Mouse (Mus musculus) common myeloid progenitor, adult 5-6 weeks (primary cell): ENCODE results near the gene Triobp. TPM values are rescaled to one million over a fixed set of nuclear protein-coding genes. Genes with fewer than 3 reads are reported as not detected.

Experiments used
- ATAC-seq: replicated peaks from 2 replicates; pipeline ENCODE4 v1.8.0; 2016; ENCODE audit warnings: low read depth, mild to moderate bottlenecking, moderate TSS enrichment, inconsistent platforms; ENCODE audit not compliant: poor library complexity, severe bottlenecking
- total RNA-seq: library from RNA; stranded (forward); fragments of 200-1000, 187-1606 nt; gene quantifications from 2 replicates; pipeline ENCODE4 v1.2.3, GENCODE M21; 2017

The Triobp gene
- total RNA-seq, 1 experiment from 2014 or later: 25.0 TPM

DNA sequence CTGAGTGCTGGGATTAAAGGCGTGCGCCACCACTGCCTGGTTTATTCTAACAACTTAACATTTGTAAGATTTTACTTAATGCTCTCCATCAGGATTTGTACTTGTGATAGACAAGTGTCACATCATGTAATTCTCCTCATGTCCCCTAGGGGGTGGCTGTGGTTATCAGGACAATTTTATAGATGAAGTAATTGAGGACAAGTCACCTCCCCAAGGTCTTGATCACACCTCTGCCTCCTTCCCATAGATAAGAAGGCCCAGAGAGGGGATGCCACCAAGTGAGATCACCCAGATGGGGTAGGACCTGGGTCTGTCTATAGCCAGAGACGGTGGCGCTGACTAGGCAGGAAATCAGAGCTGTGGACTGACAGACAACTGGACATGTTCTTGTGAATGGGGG lies 8.8 kb downstream of the Triobp start:
- no peak for ATAC-seq

DNA sequence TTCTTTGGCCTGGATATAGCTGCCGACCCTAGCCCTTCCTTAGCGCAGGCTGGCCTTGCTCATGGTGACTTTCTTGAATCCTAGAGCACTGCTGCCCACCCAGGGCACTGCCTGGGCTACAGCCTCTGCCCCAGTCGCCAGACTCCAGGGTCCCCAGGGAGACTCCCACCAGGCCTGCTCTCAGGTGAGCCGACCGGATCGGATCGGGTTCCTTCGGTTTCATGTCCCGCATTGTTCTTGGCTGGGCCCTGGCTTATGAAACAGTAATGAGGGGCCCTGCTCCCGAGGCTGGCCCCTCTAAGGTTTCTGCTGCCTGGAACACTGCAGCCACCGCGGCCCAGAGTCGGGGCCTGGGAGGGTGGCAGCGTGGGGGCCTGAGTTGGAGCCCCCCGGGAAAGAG lies 9.5 kb downstream of the Triobp start:
- no peak for ATAC-seq

GRCm38 (mm10) chr15:78959537-78959936 lies 12.0 kb downstream of the Triobp start:
- no peak for ATAC-seq

DNA sequence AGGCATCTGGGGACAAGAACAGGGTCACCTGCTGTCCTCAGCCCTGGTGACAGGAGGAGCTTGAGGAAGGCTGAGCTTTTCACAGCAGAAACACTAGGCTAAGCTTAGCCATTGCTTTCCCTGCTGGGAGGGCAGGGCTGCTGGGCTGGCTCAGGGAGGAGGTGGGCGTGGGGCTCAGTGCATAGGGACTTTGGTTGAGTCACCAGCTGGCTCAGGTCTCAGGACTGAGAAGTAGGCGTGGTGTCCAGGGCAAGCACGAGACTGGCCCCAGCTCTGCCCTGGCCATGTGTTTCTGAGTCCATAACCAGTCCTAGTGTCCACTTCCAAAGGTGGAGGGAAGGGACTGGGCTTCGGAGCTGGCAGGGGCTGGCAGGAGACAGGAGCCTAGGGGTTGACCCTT lies 12.6 kb downstream of the Triobp start:
- ATAC-seq: no peak

- ATAC-seq: peak; percentile 91
Observed at GRCm38 (mm10) chr15:78962885-78963284, 15.4 kb downstream of the Triobp start.

DNA sequence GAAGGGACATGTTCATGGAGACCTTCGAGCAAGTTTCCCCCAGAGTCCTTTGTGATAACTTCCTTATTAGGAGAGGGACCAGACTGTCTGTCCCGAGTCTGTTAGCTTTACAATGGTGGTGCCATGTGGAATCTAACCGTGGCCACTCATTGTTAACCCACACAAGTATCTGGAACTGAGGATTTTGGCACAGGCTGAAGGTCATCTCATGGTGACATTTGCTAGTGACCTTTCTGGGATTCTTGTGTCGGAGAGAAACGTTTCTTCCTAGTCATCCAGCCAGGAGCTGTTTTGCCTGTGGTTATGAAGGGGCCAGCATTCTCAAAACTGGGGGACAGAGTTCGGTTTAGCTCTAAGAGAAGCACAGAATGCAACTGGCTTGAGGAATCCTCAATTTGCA lies 24.1 kb downstream of the Triobp start:
- ATAC-seq: no peak

- no peak for ATAC-seq
Observed at GRCm38 (mm10) chr15:78973950-78974349, 26.4 kb downstream of the Triobp start.

DNA sequence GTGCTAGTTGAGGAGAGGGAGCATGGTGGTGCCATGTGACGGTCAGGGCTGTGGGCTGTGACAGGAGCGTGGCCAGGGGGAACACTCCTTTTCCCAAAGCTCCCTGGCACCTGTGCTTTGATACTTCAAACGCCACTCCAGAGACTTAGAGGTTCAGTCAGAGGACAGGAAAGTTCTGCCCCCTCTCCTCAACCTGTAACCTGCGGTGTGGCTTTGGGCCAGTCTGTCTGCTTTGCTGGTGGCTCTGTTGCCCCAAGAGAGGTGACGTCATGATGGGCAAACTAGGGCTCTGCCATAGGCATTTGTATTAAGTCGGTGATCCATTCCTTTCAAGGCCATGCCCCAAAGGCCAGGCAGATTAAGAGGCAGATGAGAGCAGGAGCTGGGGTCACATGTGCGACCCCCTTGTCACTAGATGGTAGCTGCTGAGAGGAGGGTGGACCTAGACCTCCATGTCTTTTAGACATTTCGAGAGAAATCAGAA lies 30.2 kb downstream of the Triobp start:
- no peak for ATAC-seq

DNA sequence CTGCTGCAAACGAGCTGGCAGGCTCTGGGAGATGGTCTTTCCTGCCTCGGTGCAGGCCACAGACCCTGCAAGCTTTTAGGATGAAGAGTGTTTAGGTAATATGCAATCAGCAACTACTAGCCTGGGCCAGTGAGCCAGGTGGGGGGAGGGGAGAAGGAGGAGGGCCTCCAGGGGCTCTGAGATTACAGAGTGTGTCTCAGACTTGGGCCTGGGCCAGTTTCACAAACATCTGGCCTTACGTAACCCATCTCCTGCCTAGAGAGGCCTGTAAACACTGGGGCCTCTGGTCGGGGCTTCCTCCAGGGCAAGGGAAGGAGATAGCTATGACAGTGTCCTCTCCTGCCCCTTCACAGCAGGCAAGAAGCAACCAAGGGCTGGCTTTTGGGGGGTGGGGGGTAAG lies 31.4 kb downstream of the Triobp start:
- peak; percentile 40 for ATAC-seq

DNA sequence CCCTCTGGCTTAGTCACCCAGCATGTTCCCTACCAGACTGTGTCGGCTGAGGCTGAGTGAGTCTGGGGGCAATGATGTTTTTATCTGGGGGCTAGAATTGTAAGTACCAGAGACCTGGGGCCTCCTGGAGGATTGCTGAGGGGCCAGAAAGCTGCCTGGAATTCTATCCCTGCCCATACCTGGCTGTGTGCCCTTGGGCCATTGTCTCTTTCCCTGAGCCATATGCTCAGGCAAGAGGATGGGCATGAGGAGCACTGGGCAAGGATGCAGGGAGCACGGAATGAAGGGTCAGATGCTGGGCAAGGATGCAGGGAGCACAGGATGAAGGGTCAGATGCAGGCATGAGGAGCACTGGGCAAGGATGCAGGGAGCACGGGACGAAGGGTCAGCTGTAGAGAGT lies 32.6 kb downstream of the Triobp start:
- ATAC-seq: no peak

GRCm38 (mm10) chr15:78982658-78983435 lies 35.3 kb downstream of the Triobp start:
- peak; percentile 70 for ATAC-seq

- peak; percentile 53 for ATAC-seq
Observed at GRCm38 (mm10) chr15:78983436-78984285, 36.1 kb downstream of the Triobp start.

- no peak for ATAC-seq
Observed at GRCm38 (mm10) chr15:78984286-78984778, 36.8 kb downstream of the Triobp start.

- no peak for ATAC-seq
Observed at GRCm38 (mm10) chr15:78986536-78987220, 39.2 kb downstream of the Triobp start.

DNA sequence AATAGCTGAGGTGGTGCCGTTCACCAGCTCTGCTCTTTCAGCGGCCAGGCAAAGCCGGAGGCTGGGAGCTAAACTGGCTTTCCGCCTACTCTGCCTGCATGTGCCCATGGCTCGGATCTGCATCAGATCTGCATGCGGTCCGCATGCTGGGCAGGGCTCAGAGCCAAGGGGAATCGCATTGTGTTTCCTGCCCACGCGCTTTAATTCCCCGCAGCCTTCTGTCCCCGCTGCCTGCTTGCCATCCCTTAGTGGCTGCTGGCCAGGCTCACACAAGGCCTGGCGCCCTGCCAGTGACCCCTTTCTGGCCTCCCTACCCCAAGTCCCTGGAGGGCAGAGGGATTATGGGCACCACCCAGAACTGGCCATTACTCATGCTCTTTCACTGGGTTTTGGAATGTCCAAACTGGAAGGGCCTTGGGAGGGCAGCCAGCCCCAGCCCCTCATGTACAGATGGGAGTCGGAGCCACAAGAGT lies 41.0 kb downstream of the Triobp start:
- no peak for ATAC-seq

- ATAC-seq: no peak
Observed at GRCm38 (mm10) chr15:78989152-78990092, 41.9 kb downstream of the Triobp start.

DNA sequence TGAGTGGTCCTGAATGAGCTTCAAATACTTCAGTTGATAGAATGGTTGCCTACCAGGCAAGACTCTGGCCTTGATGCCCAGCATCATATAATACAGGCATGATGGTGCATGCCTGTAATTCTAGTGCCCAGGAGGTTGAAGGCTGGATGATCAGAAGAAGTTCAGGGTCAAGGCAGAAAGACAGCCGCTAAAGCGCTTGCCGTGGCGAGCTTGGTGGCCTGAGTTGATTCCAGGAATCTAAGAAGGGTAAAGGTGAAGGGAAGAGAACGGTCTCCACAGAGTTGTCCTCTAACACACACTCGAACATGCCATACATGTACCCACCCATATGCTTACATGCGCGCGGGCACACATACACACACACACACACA lies 42.6 kb downstream of the Triobp start:
- no peak for ATAC-seq

DNA sequence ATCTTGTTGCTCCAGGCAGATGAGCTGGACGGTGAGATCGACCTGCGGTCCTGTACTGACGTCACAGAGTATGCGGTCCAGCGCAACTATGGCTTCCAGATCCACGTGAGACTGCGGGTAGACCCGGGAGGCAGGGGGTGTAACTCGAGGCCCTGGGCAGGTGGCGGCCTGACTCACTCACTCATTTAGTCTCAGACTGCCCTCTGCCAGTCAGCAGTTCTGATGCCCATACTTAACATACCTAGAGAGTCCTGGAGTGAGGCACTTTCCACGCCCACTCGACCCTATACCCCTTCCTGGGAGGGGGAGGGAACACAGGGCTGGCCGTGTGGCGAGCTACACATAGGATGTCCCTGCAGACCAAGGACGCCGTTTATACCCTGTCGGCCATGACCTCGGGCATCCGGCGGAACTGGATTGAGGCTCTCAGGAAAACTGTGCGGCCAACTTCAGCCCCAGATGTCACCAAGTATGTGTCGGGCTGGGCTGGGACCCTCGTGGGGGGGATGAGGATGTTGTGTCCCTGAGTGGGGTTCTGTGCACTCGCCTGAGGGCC lies 43.5 kb downstream of the Triobp start:
- ATAC-seq: no peak

DNA sequence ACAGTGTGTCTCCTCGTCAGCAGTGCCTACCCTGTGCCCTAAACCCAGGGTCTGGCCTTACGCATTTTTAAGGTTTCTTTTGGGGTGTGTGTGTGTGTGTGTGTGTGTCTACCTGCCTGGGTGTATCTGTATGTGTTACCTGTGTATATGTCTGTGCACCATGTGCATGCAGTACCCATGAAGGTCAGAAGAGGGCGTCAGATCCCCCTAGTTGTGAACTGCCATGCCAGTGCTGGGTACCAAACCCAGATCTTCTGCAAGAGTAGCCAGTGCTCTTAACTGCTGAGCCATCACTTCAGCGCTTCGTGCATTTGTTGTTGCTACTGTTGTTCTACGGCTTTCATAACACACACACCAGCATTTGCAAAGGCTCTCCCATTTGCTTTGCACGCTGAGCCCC lies 44.7 kb downstream of the Triobp start:
- ATAC-seq: no peak
